Mouse (Mus musculus) intestine, embryonic 16.5 days (tissue): ENCODE results near the gene Gpr18. TPM values are rescaled to one million over a fixed set of nuclear protein-coding genes. Genes with fewer than 3 reads are reported as not detected.

ENCODE experiments used
- ATAC-seq: fragments of 200-750 bp; cut with Nextera tagmentation; 2 replicates; pipeline ENCODE4 v1.8.0; 2017; ENCODE audit warnings: moderate TSS enrichment, moderate library complexity
- H3K27ac ChIP-seq: fragments of 300-500 bp; sonication (generic); 2 replicates; pipeline ENCODE4 v1.5.1; 2014; ENCODE audit warnings: mild to moderate bottlenecking, low read length
- H3K27me3 ChIP-seq: fragments of 300-500 bp; sonication (generic); replicated peaks from 2 replicates; pipeline ENCODE4 v1.6.1; 2014; ENCODE audit warnings: low read length, control low read depth, mixed read lengths; ENCODE audit not compliant: control insufficient read depth, insufficient read depth
- H3K36me3 ChIP-seq: fragments of 300-500 bp; sonication (generic); 2 replicates; pipeline ENCODE4 v1.6.1; 2014; ENCODE audit warnings: low read length, control low read depth; ENCODE audit not compliant: control insufficient read depth, insufficient read depth
- H3K4me1 ChIP-seq: fragments of 300-500 bp; sonication (generic); 2 replicates; pipeline ENCODE4 v1.6.1; 2014; ENCODE audit warnings: low read length, control low read depth, mixed read lengths; ENCODE audit not compliant: control insufficient read depth, insufficient read depth
- H3K4me2 ChIP-seq: fragments of 300-500 bp; sonication (generic); 2 replicates; pipeline ENCODE4 v1.6.1; 2014; ENCODE audit warnings: low read depth, low read length, control low read depth
- H3K4me3 ChIP-seq: fragments of 300-500 bp; sonication (generic); 2 replicates; pipeline ENCODE4 v1.5.1; 2014; ENCODE audit warnings: mild to moderate bottlenecking, low read length
- H3K9ac ChIP-seq: fragments of 300-500 bp; sonication (generic); 2 replicates; pipeline ENCODE4 v1.6.1; 2014; ENCODE audit warnings: low read depth, low read length
- H3K9me3 ChIP-seq: fragments of 300-500 bp; sonication (generic); 2 replicates; pipeline ENCODE4 v1.6.1; 2016; ENCODE audit warnings: low read length, control low read depth; ENCODE audit not compliant: control insufficient read depth
- WGBS: fragments of 180-500 bp; shearing (Covaris S2); extraction: QIAGEN DNeasy Blood & Tissue Kit; methylation state at CpG from one replicate; pipeline ENCODE4 v1.1.7; 2014; 5-methylcytosine and 5-hydroxymethylcytosine counted together
- polyA plus RNA-seq: library from polyadenylated mRNA; unstranded; fragments of >200 nt; fragmentation: Nextera tagmentation; extraction: Ambion mirVana; gene quantifications from 2 replicates; pipeline ENCODE4 v1.2.1, GENCODE M21; 2015

Gene Gpr18
- polyA plus RNA-seq, 1 experiment from 2014 or later: 0.34 TPM

DNA sequence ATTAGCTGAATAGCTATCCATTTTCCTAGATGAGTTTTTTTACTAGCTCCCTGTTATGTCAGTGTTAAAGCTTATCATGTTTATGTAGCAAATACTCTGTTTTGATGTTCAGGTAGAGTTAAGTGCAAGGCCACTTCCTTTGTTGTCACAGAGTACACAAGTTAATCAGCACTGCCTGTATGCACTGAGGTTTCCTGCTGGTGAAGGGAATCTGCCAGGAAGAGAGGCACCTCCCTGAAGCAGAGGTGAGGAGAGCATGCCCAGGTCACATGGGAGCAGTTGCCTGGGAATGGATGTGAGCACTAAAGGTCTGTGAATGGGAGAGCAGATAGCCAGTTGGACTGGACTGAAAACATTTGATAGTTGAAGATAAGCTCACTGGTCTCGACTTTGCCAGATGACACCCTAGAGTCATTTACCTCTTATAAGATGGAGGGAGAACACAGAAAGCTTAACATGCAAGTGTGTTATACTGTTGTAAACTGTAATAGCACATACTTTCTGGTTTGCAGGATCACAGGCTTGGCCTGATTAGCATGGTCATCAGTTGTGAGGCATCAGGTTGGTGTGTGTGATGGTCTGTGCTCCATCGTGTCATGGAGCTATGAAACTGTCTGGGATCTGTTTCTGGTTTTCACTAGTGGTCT is 35.9 kb upstream of the Gpr18 start:
- Histone ChIP-seq H3K4me1 (no peaks in the 10 kb centered on the region), H3K27ac (no peak overlapping the region), H3K36me3 (no peaks in the 10 kb centered on the region; the same call in 1 of the 2 replicates), H3K9me3 (no peaks in the 10 kb centered on the region), H3K4me2 (no peak overlapping the region), H3K9ac (no peak overlapping the region), H3K4me3 (no peak overlapping the region), H3K27me3 (no peaks in the 10 kb centered on the region)
- peak; percentile 77 for ATAC-seq
- WGBS: 68% methylated on average over 2 of the region's 2 CpGs

DNA sequence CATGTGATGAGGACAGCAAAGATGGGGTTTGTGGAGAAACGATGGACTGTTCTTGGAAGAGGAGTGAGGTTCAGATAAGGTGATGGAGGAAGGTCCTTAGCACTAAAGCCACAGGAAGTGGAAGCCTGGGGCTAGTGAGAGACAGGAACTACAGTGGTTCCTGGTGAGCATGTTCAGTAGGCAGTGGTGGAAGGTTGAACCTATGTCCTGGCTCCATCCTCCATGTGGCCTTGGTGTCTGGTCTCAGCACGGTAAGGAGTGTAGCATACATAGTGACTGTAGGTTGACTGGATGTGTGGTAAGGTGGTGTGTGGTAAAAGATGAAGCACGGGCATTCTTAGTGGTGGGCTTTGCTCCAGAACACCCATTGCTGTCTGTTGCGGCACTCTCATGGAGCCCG is 34.3 kb upstream of the Gpr18 start:
- no peak overlapping the region for H3K27ac ChIP-seq
- H3K4me1 ChIP-seq: no peaks in the 10 kb centered on the region
- 93% methylated on average over 5 of the region's 5 CpGs for WGBS
- ATAC-seq: no peak
- H3K9ac ChIP-seq: no peak overlapping the region
- H3K36me3 ChIP-seq: no peaks in the 10 kb centered on the region; the same call in 1 of the 2 replicates
- H3K27me3 ChIP-seq: no peaks in the 10 kb centered on the region
- no peaks in the 10 kb centered on the region for H3K9me3 ChIP-seq
- H3K4me2 ChIP-seq: no peak overlapping the region
- no peak overlapping the region for H3K4me3 ChIP-seq

DNA sequence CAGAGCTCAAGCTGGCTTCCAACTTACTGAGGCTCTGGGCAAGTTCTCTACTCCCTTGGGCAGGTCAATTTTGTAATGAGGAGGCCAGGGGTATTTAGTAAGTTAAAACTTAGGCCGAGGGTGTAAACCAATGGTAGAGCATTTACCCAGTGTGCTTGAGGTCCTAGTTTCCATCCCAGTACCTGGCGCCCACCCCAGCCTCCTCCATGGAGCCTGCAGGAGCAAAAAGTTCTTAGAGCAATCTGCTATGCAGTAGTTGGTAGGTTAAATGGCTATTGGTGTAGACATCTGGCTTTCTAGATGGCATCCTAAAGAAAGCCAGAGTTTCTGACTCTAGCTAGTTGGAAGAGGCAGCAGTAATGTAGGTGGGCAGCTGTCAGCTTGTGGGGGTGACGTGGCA is 33.9 kb upstream of the Gpr18 start:
- no peaks in the 10 kb centered on the region for H3K27me3 ChIP-seq
- ATAC-seq: no peak
- no peak overlapping the region for H3K4me2 ChIP-seq
- no peaks in the 10 kb centered on the region for H3K4me1 ChIP-seq
- H3K9me3 ChIP-seq: no peaks in the 10 kb centered on the region
- WGBS: 93% methylated on average over 3 of the region's 3 CpGs
- no peak overlapping the region for H3K4me3 ChIP-seq
- H3K27ac ChIP-seq: no peak overlapping the region
- H3K9ac ChIP-seq: no peak overlapping the region
- H3K36me3 ChIP-seq: no peaks in the 10 kb centered on the region; the same call in 1 of the 2 replicates

DNA sequence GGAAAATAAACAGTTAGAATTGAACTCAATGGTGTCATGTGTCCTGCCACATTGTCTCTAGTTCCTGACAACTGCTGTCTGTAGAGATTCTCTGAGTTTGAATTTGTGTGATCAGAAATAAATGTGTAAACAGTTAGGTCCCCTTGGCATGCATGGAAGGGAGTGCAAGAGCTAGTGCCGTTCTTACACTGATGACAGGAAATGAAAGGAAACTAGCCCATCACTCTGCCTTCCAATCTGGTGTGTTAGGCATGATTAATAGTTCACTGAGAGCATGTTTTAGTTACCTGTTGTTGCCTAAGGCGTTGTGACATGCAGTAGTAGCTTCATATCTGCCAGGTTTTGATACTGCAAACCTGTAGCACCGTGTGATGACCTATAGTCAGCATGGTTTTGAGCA is 32.4 kb upstream of the Gpr18 start:
- H3K4me2 ChIP-seq: no peak overlapping the region
- no peak overlapping the region for H3K9ac ChIP-seq
- H3K4me3 ChIP-seq: no peak overlapping the region
- ATAC-seq: no peak
- 79% methylated on average over 3 of the region's 3 CpGs for WGBS
- H3K9me3 ChIP-seq: no peaks in the 10 kb centered on the region
- H3K4me1 ChIP-seq: no peaks in the 10 kb centered on the region
- H3K36me3 ChIP-seq: no peaks in the 10 kb centered on the region
- H3K27ac ChIP-seq: no peak overlapping the region
- H3K27me3 ChIP-seq: no peaks in the 10 kb centered on the region

DNA sequence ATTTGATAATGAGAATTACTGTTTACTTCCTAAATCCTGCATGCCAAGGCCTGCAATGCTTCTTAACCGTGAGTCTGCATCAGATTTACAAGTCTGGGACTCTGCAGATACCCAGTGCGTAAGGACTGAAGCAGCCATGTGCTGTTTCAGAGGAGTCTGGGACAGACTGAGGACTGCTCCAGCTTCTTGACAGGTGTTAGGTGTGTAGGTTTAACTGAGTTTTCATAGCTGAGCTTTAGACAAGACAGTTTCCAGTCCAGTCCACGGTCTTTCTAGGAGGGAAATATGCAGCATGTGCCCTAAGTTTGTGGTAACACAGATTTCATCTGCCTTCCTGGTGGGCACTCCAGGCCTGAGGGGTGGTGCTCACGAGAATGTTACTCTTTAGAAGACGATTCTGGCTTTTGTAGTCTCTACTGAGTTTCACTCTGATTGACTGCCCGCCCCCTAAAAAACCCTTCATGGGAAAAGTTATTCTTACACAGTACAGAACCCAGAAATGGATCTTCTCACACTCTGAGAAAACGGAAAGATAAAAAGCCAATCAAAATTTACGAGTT is 31.7 kb upstream of the Gpr18 start:
- Histone ChIP-seq H3K36me3 (no peaks in the 10 kb centered on the region), H3K4me2 (no peak overlapping the region), H3K27me3 (no peaks in the 10 kb centered on the region), H3K9ac (no peak overlapping the region), H3K27ac (no peak overlapping the region), H3K9me3 (no peaks in the 10 kb centered on the region), H3K4me3 (no peak overlapping the region), H3K4me1 (no peaks in the 10 kb centered on the region)
- 55% methylated on average over 8 of the region's 8 CpGs for WGBS
- no peak for ATAC-seq

DNA sequence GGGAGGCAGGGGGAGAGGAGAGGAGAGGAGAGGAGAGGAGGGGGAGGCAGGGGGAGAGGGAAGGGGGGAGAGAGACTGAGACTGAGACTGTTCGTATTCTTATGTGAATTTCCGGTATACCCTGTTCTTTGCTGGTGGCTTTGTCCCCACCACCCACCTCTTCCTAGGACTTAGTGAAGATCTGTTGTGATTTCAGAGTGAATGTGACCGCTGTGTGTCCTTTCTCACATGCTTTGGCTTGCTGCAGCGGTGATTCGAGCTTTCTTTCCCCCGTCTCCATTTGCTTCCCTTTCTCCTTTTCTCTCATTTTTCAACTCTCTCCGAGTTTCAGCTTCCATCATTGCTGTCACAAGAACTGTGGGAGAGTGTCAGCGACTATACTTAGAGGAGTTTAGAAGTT is 31.1 kb upstream of the Gpr18 start:
- Histone ChIP-seq H3K27ac (no peak overlapping the region), H3K4me3 (no peak overlapping the region)
- WGBS: 58% methylated on average over 8 of the region's 8 CpGs

DNA sequence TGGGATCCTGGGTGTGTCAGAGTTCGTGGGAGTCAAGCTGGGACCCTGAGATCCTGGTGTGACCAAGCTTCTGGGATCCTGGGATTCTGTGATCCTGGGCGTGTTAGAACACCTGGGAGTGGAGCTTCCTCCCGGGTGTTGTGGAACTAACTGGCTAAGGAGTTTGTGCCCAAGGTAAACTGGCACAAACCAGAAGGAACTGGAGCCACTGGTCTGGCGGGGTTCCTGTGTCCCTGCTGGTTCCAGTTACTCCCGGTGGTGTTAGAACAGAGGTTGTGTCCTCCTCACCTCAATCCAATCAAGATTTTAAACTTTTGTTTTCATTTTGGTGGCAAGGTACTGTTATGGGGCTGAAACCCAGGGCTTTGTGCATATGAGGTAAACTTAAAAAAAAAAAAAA is 30.6 kb upstream of the Gpr18 start:
- WGBS: 73% methylated on average over 5 of the region's 5 CpGs
- H3K4me2 ChIP-seq: no peak overlapping the region
- no peaks in the 10 kb centered on the region for H3K9me3 ChIP-seq
- no peak for ATAC-seq
- H3K27ac ChIP-seq: no peak overlapping the region
- no peaks in the 10 kb centered on the region for H3K27me3 ChIP-seq
- H3K9ac ChIP-seq: no peak overlapping the region
- no peak overlapping the region for H3K4me3 ChIP-seq
- no peaks in the 10 kb centered on the region for H3K4me1 ChIP-seq
- H3K36me3 ChIP-seq: no peaks in the 10 kb centered on the region

More for the DNA sequence above, 31.1 kb upstream of the Gpr18 start:
- no peaks in the 10 kb centered on the region for H3K36me3 ChIP-seq
- H3K4me2 ChIP-seq: no peak overlapping the region
- H3K27me3 ChIP-seq: no peaks in the 10 kb centered on the region
- H3K9me3 ChIP-seq: no peaks in the 10 kb centered on the region
- no peak overlapping the region for H3K9ac ChIP-seq
- H3K4me1 ChIP-seq: no peaks in the 10 kb centered on the region
- no peak for ATAC-seq

DNA sequence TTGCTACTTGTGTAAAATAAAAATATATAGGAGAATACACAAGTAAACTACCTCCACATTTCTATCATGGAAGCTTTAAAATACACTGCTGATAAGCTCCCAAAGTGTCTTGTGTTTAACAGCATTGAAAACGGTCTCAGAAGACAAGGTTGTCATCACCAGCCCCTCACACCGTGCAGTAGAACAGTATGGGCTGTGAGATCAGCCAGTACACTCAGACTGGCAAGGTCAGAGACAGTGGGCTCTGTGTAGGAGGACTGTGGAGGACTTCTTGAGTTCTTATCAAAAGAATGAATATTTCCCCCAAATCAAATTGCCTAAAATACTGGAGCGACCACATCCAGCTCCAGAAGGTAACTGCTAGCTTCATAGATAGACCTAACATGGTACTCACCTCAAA is 24.0 kb upstream of the Gpr18 start:
- H3K27ac ChIP-seq: no peak overlapping the region
- no peak overlapping the region for H3K4me3 ChIP-seq
- ATAC-seq: no peak
- peaks cover 5% of the 10 kb centered on the region; the same call in 1 of the 2 replicates for H3K9me3 ChIP-seq
- no peak overlapping the region for H3K4me2 ChIP-seq
- no peaks in the 10 kb centered on the region for H3K36me3 ChIP-seq
- WGBS: 94% methylated on average over 3 of the region's 3 CpGs
- no peaks in the 10 kb centered on the region for H3K4me1 ChIP-seq
- H3K9ac ChIP-seq: no peak overlapping the region
- H3K27me3 ChIP-seq: no peaks in the 10 kb centered on the region

DNA sequence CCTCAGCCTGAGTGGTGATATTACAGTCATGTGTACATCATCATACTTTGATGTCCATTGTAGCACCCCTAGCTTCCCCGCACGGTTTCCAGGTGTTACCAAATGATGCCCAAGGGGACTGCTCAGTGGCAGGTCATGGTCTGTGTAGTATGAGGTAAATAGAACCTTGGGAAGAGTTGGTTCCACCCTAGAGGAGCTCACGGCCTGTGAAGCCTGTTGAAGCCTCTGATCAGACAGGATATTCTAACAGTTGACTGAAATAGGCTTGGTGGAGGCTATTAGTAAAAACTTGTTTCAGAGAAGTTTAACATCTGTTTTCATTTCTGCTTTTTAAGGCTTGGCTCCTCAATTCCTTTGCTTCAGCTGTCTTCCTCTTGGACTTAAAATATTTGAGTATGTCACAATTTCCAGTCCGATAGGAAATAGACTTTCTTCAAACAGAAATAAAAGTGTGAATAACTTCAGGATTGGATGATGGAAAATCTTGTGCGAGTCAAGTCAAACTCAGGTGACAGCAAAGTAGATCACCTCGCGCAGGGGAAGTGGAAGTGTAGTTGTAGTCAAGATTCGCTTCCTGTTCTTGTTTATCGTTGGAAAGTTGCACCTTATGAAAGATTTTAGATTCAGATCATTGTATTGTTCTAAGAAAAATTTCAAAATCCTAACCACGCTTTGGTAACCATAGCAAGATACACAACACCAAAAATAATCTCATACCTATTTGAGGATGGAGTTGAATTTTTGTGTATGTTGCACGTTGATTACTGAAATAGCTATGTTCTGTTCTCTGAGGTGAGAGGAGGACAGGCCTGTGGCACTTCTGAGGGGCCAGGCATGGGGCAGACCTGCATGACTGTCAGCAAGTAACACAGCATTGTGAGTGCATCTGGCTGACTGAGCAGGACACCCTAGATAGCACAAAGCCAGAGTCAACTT is 22.9 kb upstream of the Gpr18 start:
- WGBS: 87% methylated on average over 11 of the region's 11 CpGs
- Histone ChIP-seq H3K9ac (no peak overlapping the region), H3K4me2 (no peak overlapping the region), H3K27ac (no peak overlapping the region), H3K4me3 (no peak overlapping the region), H3K36me3 (no peaks in the 10 kb centered on the region), H3K9me3 (peaks cover 5% of the 10 kb centered on the region; the same call in 1 of the 2 replicates), H3K27me3 (no peaks in the 10 kb centered on the region), H3K4me1 (no peaks in the 10 kb centered on the region)
- ATAC-seq: no peak
